Mouse (Mus musculus) stomach, embryonic 16.5 days (tissue): ENCODE measurements around the gene Slc23a4. TPM values are rescaled to one million over a fixed set of nuclear protein-coding genes. Genes with fewer than 3 reads are reported as not detected.
A peak's percentile ranks its signal among the peaks of the same experiment; 100 is the strongest.

Experiments
- ATAC-seq: fragments of 200-750 bp; cut with Nextera tagmentation; 2 replicates; pipeline ENCODE4 v1.8.0; 2017; ENCODE audit warnings: moderate number of reproducible peaks, moderate TSS enrichment; ENCODE audit not compliant: insufficient read depth, low FRiP score
- H3K27ac ChIP-seq: fragments of 300-500 bp; sonication (generic); 2 replicates; pipeline ENCODE4 v1.5.1; 2014; ENCODE audit warnings: low read length
- H3K27me3 ChIP-seq: fragments of 300-500 bp; sonication (generic); 2 replicates; pipeline ENCODE4 v1.6.1; 2014; ENCODE audit warnings: low read length, control low read depth, mixed read lengths; ENCODE audit not compliant: control insufficient read depth, insufficient read depth
- H3K36me3 ChIP-seq: fragments of 300-500 bp; sonication (generic); 2 replicates; pipeline ENCODE4 v1.6.1; 2014; ENCODE audit warnings: low read length; ENCODE audit not compliant: control insufficient read depth, insufficient read depth
- H3K4me1 ChIP-seq: fragments of 300-500 bp; sonication (generic); 2 replicates; pipeline ENCODE4 v1.6.1; 2014; ENCODE audit warnings: low read length, control low read depth, mixed read lengths; ENCODE audit not compliant: control insufficient read depth, insufficient read depth
- H3K4me2 ChIP-seq: fragments of 300-500 bp; sonication (generic); 2 replicates; pipeline ENCODE4 v1.6.1; 2014; ENCODE audit warnings: low read depth, low read length, mixed read lengths
- H3K4me3 ChIP-seq: fragments of 300-500 bp; sonication (generic); replicated peaks from 2 replicates; pipeline ENCODE4 v1.5.1; 2014; ENCODE audit warnings: mild to moderate bottlenecking, low read length
- H3K9ac ChIP-seq: fragments of 300-500 bp; sonication (generic); 2 replicates; pipeline ENCODE4 v1.6.1; 2014; ENCODE audit warnings: low read length
- H3K9me3 ChIP-seq: fragments of 300-500 bp; sonication (generic); replicated peaks from 2 replicates; pipeline ENCODE4 v1.6.1; 2016; ENCODE audit warnings: low read length, control low read depth; ENCODE audit not compliant: control insufficient read depth
- WGBS: fragments of 180-500 bp; shearing (Covaris S2); extraction: QIAGEN DNeasy Blood & Tissue Kit; methylation state at CpG from one replicate; pipeline ENCODE4 v1.1.7; 2014; 5-methylcytosine and 5-hydroxymethylcytosine counted together
- polyA plus RNA-seq: library from polyadenylated mRNA; unstranded; fragments of >200 nt; fragmentation: Nextera tagmentation; extraction: Ambion mirVana; gene quantifications from 2 replicates; pipeline ENCODE4 v1.2.1, GENCODE M21; 2015

Slc23a4 gene
- polyA plus RNA-seq, 1 experiment from 2014 or later, result 4.3 TPM

GRCm38 (mm10) chr6:34951518-34951917 is 36.7 kb downstream of the Slc23a4 start:
- Histone ChIP-seq H3K4me1 (no peaks in the 10 kb centered on the region), H3K9ac (no peak overlapping the region)
- 86% methylated on average over 7 of the region's 7 CpGs for WGBS

DNA sequence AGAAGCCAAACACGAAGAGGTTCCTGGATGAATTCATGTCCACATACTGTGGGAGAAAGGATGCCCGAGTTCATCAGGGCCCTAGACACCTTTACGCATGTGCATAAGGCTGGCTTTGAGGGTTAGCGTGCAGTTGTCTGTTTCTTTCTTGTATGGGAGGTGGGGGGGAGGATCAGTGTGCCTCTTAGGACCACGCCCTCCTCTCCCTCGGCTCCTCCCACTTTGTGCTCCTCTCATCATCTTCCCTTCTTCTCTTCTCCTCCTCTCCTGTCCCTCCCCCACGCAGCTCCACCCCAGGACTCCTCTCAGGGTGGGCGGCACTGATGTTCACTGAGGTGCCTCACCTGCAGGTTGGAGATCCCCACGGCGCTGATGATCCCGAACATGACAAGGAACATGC is 39.7 kb downstream of the Slc23a4 start:
- no peak for ATAC-seq
- peak overlapping the region; percentile 31 for H3K4me2 ChIP-seq

More at GRCm38 (mm10) chr6:34951518-34951917, 36.7 kb downstream of the Slc23a4 start:
- no peak for ATAC-seq
- Histone ChIP-seq H3K9me3 (no peaks in the 10 kb centered on the region), H3K27me3 (no peaks in the 10 kb centered on the region), H3K36me3 (no peaks in the 10 kb centered on the region), H3K4me3 (no peak overlapping the region), H3K4me2 (no peak overlapping the region), H3K27ac (no peak overlapping the region)

DNA sequence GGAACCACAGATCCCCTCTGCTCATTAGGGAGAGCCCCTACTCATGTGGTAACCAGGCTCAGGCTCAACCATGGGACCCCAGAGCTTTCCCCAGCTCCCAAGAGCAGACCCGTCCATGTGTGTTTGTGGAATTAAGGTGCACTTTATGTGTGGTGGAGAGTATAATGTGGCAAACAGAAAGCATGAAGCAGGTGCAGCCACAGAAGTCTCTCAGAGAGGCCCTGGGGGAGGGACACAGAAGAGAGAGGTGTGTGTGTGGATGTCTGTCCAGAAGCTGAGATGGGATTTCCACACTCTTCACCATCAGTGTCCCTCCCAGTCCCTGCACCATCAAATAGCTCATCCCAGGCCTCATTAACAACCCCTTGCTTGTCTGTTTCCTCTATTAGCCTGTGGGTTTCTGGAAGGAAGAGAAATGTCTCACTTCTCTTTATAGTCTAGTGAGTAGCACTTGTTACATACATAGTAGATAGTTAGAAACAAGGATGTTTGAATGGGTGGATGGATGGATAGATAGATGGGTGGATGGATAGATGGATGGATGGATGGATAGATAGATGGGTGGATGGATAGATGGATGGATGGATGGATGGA is 41.6 kb downstream of the Slc23a4 start:
- Histone ChIP-seq H3K4me1 (no peaks in the 10 kb centered on the region), H3K4me3 (no peak overlapping the region), H3K9me3 (no peaks in the 10 kb centered on the region), H3K36me3 (no peaks in the 10 kb centered on the region), H3K27me3 (no peaks in the 10 kb centered on the region), H3K27ac (no peak overlapping the region), H3K4me2 (no peak overlapping the region), H3K9ac (no peak overlapping the region)
- 83% methylated on average over 1 of the region's 1 CpGs for WGBS
- no peak for ATAC-seq

More for the DNA sequence above, 39.7 kb downstream of the Slc23a4 start:
- H3K9ac ChIP-seq, result no peak overlapping the region
- no peaks in the 10 kb centered on the region for H3K4me1 ChIP-seq
- H3K4me3 ChIP-seq, result peak overlapping the region; percentile 9
- H3K27ac ChIP-seq, result no peak overlapping the region
- H3K27me3 ChIP-seq, result no peaks in the 10 kb centered on the region
- WGBS, result 20% methylated on average over 11 of the region's 11 CpGs
- H3K36me3 ChIP-seq, result no peaks in the 10 kb centered on the region
- no peaks in the 10 kb centered on the region for H3K9me3 ChIP-seq

- H3K9ac ChIP-seq, result no peak overlapping the region
- no peaks in the 10 kb centered on the region for H3K4me1 ChIP-seq
- H3K9me3 ChIP-seq, result no peaks in the 10 kb centered on the region
- ATAC-seq, result no peak
- no peak overlapping the region for H3K4me3 ChIP-seq
- no peak overlapping the region for H3K4me2 ChIP-seq
- H3K27me3 ChIP-seq, result no peaks in the 10 kb centered on the region
- WGBS, result 62% methylated on average over 5 of the region's 5 CpGs
- no peaks in the 10 kb centered on the region for H3K36me3 ChIP-seq
- H3K27ac ChIP-seq, result no peak overlapping the region
Observed at GRCm38 (mm10) chr6:34943499-34943898, 44.7 kb downstream of the Slc23a4 start.

DNA sequence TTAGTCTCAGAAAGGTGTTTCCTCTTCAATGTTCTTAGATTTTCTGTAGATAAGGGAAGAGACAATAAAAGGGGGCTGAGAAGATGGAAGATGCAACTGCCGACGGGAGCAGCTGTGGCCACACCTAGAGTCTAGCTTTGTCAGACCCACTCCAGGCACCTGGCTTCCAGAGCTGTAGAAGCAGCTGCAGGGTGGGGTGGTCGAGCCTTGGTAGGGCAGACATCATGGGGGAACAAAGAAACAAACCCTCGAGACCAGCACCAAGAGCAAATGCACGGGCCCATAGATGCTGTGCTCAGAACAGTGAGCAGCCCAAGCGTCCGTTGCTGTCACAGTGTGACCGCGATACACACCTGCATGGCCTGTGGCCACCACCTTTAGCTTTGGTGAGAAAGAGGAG is 45.8 kb downstream of the Slc23a4 start:
- no peaks in the 10 kb centered on the region for H3K4me1 ChIP-seq
- no peak for ATAC-seq
- no peak overlapping the region for H3K4me3 ChIP-seq
- H3K4me2 ChIP-seq, result no peak overlapping the region
- H3K36me3 ChIP-seq, result no peaks in the 10 kb centered on the region
- 81% methylated on average over 9 of the region's 9 CpGs for WGBS
- H3K9me3 ChIP-seq, result no peaks in the 10 kb centered on the region
- no peak overlapping the region for H3K9ac ChIP-seq
- H3K27ac ChIP-seq, result no peak overlapping the region
- H3K27me3 ChIP-seq, result no peaks in the 10 kb centered on the region

GRCm38 (mm10) chr6:34941496-34941895 is 46.7 kb downstream of the Slc23a4 start:
- Histone ChIP-seq H3K4me3 (no peak overlapping the region), H3K27me3 (no peaks in the 10 kb centered on the region), H3K4me1 (no peaks in the 10 kb centered on the region), H3K36me3 (no peaks in the 10 kb centered on the region), H3K4me2 (no peak overlapping the region), H3K9ac (no peak overlapping the region), H3K9me3 (no peaks in the 10 kb centered on the region), H3K27ac (no peak overlapping the region)
- ATAC-seq, result no peak
- 62% methylated on average over 2 of the region's 2 CpGs for WGBS

- Histone ChIP-seq H3K4me1 (no peaks in the 10 kb centered on the region), H3K27me3 (no peaks in the 10 kb centered on the region), H3K27ac (no peak overlapping the region), H3K4me3 (no peak overlapping the region), H3K36me3 (no peaks in the 10 kb centered on the region), H3K9ac (no peak overlapping the region), H3K9me3 (no peaks in the 10 kb centered on the region), H3K4me2 (no peak overlapping the region)
- no peak for ATAC-seq
- WGBS, result 92% methylated on average over 8 of the region's 8 CpGs
Observed at GRCm38 (mm10) chr6:34939451-34939850, 48.8 kb downstream of the Slc23a4 start.

DNA sequence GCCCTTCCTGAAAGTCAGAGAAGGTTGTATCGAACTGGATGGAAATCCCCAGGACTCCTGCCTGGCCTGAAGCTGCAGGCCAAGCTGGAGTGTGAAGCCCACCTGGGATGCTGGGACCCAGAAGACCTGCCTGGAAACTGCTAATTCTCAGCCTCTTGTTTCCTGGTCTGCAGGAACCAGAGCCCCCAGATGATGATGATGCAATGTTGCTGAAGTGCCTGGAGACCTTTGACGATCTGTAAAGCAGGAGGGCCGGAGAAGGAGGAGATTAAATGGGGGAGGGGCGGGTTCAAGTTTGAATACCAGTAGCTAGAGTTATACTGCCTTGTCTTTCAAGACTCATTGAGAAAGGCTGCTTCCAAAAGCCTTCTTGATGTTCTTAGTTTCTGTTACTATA is 49.3 kb downstream of the Slc23a4 start:
- WGBS, result 39% methylated on average over 4 of the region's 4 CpGs
- Histone ChIP-seq H3K9me3 (no peaks in the 10 kb centered on the region), H3K27me3 (no peaks in the 10 kb centered on the region), H3K4me3 (no peak overlapping the region), H3K4me2 (no peak overlapping the region), H3K27ac (no peak overlapping the region), H3K4me1 (no peaks in the 10 kb centered on the region), H3K36me3 (no peaks in the 10 kb centered on the region), H3K9ac (no peak overlapping the region)
- no peak for ATAC-seq

DNA sequence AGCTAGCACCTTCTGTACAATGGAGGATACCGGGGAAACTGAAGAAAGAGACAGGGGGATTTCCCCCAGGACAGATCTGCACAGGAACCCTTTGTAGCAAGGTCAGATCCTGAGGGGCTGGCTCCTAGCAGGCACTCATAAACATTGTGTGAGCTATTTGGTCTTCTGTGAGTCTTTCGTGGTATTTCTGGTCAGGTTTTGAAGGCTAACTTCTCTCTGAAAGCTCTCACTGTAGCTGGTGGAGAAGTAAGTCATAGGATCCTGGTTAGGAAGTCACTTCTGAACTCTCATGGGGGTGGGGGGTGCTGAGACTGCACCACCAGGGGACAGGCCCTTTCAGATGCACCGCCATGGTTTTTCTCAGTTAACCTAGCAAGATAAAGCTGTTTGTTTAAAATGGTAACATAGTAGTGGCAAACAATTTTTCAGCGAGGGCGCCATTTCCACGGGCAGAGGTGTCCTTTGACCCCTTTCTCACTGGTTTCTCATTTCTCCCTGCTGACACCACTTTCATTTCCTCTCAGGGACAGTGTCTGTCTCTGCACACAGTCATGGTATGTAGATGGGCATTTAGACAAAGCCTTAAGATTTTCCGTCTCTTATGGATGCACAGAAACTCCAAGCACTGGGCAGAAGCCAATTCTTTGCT is 49.8 kb downstream of the Slc23a4 start:
- Histone ChIP-seq H3K4me3 (no peak overlapping the region), H3K36me3 (no peaks in the 10 kb centered on the region), H3K9me3 (no peaks in the 10 kb centered on the region), H3K27ac (no peak overlapping the region), H3K27me3 (no peaks in the 10 kb centered on the region), H3K4me1 (no peaks in the 10 kb centered on the region), H3K4me2 (no peak overlapping the region), H3K9ac (no peak overlapping the region)
- no peak for ATAC-seq
- WGBS, result 43% methylated on average over 7 of the region's 7 CpGs
